Mouse (Mus musculus): ENCODE results near the gene Safb2. TPM values are rescaled to one million over a fixed set of nuclear protein-coding genes. Genes with fewer than 3 reads are reported as not detected.
A peak's percentile ranks its signal among the peaks of the same experiment; 100 is the strongest.

Safb2 gene
- polyA plus RNA-seq, 1 experiment from 2014 or later: 73.5 TPM

DNA sequence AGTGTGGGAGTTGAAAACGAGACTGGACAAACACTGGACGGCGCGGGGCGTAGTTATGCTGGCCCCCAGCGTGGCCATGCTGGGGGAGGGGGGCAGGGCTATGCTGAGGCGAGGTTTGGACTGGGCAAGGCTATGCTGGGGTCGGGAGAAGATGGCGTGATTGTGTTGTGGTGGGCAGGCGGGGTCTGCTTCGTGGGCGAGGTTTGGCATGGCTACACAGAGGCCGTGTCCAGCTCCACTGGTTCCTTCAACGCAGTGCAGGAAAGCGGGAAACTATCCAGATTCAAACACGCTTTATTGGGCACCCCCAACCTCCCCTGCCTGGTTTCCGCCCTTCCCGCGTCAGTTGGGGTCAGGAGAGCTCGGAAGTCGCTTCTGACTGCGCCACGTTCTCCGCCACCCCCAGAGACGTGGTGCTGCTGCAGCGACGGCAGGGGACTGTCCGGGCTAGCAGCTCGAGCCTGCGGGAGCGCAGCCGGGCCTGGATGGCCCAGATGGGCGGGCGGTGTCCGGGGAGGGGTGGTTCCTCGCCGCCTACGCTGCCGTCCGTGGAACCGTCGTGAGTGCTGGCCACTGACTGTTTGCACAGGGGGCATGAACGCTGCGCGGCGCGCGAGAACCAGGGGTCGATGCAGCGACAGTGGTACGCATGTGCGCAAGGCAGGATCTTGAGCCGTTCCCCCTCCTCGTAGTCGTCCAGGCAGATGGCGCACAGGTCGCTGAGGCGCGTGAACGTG is 73.2 kb downstream of the Safb2 start:
- Histone ChIP-seq H3K27me3 (ENCODE audit: control insufficient read depth, insufficient read depth, low read length) (peaks cover 32% of the 10 kb centered on the region), H3K4me3 (ENCODE audit: low read depth, low read length) (peak overlapping the region; percentile 24), H3K36me3 (ENCODE audit: control insufficient read depth, insufficient read depth, low read length) (no peaks in the 10 kb centered on the region), H3K4me1 (ENCODE audit: control insufficient read depth, insufficient read depth, low read length) (peaks cover 15% of the 10 kb centered on the region), H3K4me2 (replicated peaks; ENCODE audit: low read depth, low read length) (peak overlapping the region; percentile 37), H3K9me3 (ENCODE audit: control insufficient read depth, low read depth, low read length) (no peaks in the 10 kb centered on the region), H3K9ac (replicated peaks; ENCODE audit: low read depth, low read length) (no peak overlapping the region), H3K27ac (ENCODE audit: low read length) (no peak overlapping the region)
- no peak for ATAC-seq (ENCODE audit: insufficient number of reproducible peaks, insufficient read depth, low FRiP score, low read depth)
- 7% methylated on average over 60 of the region's 60 CpGs for WGBS

Other genes with a start within 250 kb of the Safb2 start
- 111 and 115 TPM in 2 replicates for gene Ptprs, start 108.1 kb downstream of the Safb2 start, polyA plus RNA-seq (2014; fragmentation: Nextera tagmentation; extraction: Ambion mirVana)
- gene Znrf4, start 72.2 kb downstream of the Safb2 start, polyA plus RNA-seq (2014; fragmentation: Nextera tagmentation; extraction: Ambion mirVana): not detected in 2 replicates
- gene Gm20219, start 30.2 kb downstream of the Safb2 start, polyA plus RNA-seq (2014; fragmentation: Nextera tagmentation; extraction: Ambion mirVana): 11.9 and 13.1 TPM in 2 replicates
- 75.4 and 86.5 TPM in 2 replicates for gene Safb, start 240 bp upstream of the Safb2 start, polyA plus RNA-seq (2014; fragmentation: Nextera tagmentation; extraction: Ambion mirVana)
- gene 2410015M20Rik, start 25.2 kb upstream of the Safb2 start, polyA plus RNA-seq (2014; fragmentation: Nextera tagmentation; extraction: Ambion mirVana): 259 and 261 TPM in 2 replicates
- 2,224 and 2,447 TPM in 2 replicates for gene Rpl36, start 28.8 kb upstream of the Safb2 start, polyA plus RNA-seq (2014; fragmentation: Nextera tagmentation; extraction: Ambion mirVana)
- 49.3 and 51.3 TPM in 2 replicates for gene Lonp1, start 42.3 kb upstream of the Safb2 start, polyA plus RNA-seq (2014; fragmentation: Nextera tagmentation; extraction: Ambion mirVana)
- gene Catsperd, start 43.6 kb upstream of the Safb2 start, polyA plus RNA-seq (2014; fragmentation: Nextera tagmentation; extraction: Ambion mirVana): 0.46 and 0.73 TPM in 2 replicates
- 86.5 and 94.9 TPM in 2 replicates for gene Ranbp3, start 88.7 kb upstream of the Safb2 start, polyA plus RNA-seq (2014; fragmentation: Nextera tagmentation; extraction: Ambion mirVana)
- gene Ndufa11, start 133.2 kb upstream of the Safb2 start, polyA plus RNA-seq (2014; fragmentation: Nextera tagmentation; extraction: Ambion mirVana): 444 and 502 TPM in 2 replicates
- 31.3 and 31.7 TPM in 2 replicates for gene Vmac, start 133.4 kb upstream of the Safb2 start, polyA plus RNA-seq (2014; fragmentation: Nextera tagmentation; extraction: Ambion mirVana)
- gene Nrtn, start 172.9 kb upstream of the Safb2 start, polyA plus RNA-seq (2014; fragmentation: Nextera tagmentation; extraction: Ambion mirVana): 14.1 and 14.4 TPM in 2 replicates
- 40.9 and 46.3 TPM in 2 replicates for gene Dus3l, start 180.2 kb upstream of the Safb2 start, polyA plus RNA-seq (2014; fragmentation: Nextera tagmentation; extraction: Ambion mirVana)
- 1.1 and 1.6 TPM in 2 replicates for gene Prr22, start 185.7 kb upstream of the Safb2 start, polyA plus RNA-seq (2014; fragmentation: Nextera tagmentation; extraction: Ambion mirVana)
- 6.7 TPM in 2 replicates for gene Rfx2, start 246.4 kb upstream of the Safb2 start, polyA plus RNA-seq (2014; fragmentation: Nextera tagmentation; extraction: Ambion mirVana)

All from stomach, embryonic 14.5 days (tissue).